Mouse (Mus musculus): ENCODE data around the gene Mctp2. TPM values are rescaled to one million over a fixed set of nuclear protein-coding genes. Genes with fewer than 3 reads are reported as not detected.

Mctp2 gene
- polyA plus RNA-seq, 1 experiment from 2014 or later: 0.34 TPM

DNA sequence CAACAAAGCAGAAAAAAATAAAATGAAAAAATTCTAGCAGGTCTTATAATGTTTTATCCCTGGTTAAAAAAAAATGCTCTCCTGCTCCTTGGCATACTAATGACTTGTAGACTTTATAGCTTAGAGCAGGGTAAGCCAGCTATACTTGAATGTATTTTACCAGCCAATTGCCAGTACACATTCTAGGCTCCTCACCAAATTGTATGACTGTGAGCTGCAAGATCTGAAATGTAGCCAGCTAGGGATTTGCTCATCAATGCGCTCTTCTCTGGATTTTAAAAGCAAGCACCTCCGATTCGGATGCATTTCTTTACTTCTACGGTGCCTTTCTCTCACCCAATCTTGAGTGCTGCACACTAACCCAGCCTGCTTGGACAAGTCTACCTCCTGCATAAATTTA lies 167.7 kb downstream of the Mctp2 start:
- H3K9me3 ChIP-seq (replicated peaks; ENCODE audit: control insufficient read depth, low read length, poor library complexity, severe bottlenecking): no peaks in the 10 kb centered on the region
- ATAC-seq: no peak
- no peaks in the 10 kb centered on the region for H3K27me3 ChIP-seq (ENCODE audit: control insufficient read depth, insufficient read depth, low read depth, low read length)
- no peak overlapping the region for H3K27ac ChIP-seq (ENCODE audit: low read length)
- no peak overlapping the region for H3K4me2 ChIP-seq (ENCODE audit: low read length)
- no peaks in the 10 kb centered on the region for H3K4me1 ChIP-seq (ENCODE audit: control insufficient read depth, insufficient read depth, low read length)
- no peak overlapping the region for H3K9ac ChIP-seq (ENCODE audit: low read depth, low read length)
- no peaks in the 10 kb centered on the region for H3K36me3 ChIP-seq (ENCODE audit: control insufficient read depth, insufficient read depth, low read length)
- no peak overlapping the region for H3K4me3 ChIP-seq (ENCODE audit: low read depth, low read length)
- WGBS: 88% methylated on average over 4 of the region's 4 CpGs

DNA sequence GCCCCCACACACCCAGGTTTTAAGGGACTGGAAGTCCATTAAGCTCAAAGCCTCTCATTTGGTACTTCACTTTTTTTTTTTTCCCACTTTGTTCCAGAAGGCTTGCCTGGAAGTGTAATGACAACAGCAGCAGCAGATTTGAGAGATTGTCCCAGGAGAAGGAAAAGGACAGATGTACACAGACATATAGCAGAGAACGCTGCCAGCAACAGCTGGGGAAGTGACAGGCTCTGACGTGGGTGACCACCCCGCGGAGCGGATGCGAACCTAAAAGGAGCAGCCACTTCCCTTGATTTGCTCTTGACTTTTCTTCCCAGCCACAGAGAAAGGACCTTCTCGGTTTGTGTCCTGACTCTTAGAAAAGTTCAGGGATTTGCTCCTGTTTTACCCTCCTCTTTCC lies 185.4 kb downstream of the Mctp2 start:
- no peaks in the 10 kb centered on the region for H3K27me3 ChIP-seq (ENCODE audit: control insufficient read depth, insufficient read depth, low read depth, low read length)
- H3K36me3 ChIP-seq (ENCODE audit: control insufficient read depth, insufficient read depth, low read length): no peaks in the 10 kb centered on the region
- H3K9me3 ChIP-seq (replicated peaks; ENCODE audit: control insufficient read depth, low read length, poor library complexity, severe bottlenecking): no peaks in the 10 kb centered on the region
- WGBS: 68% methylated on average over 7 of the region's 7 CpGs
- H3K4me1 ChIP-seq (ENCODE audit: control insufficient read depth, insufficient read depth, low read length): no peaks in the 10 kb centered on the region
- H3K4me2 ChIP-seq (ENCODE audit: low read length): no peak overlapping the region
- no peak for ATAC-seq
- no peak overlapping the region for H3K27ac ChIP-seq (ENCODE audit: low read length)
- H3K9ac ChIP-seq (ENCODE audit: low read depth, low read length): no peak overlapping the region
- H3K4me3 ChIP-seq (ENCODE audit: low read depth, low read length): no peak overlapping the region

DNA sequence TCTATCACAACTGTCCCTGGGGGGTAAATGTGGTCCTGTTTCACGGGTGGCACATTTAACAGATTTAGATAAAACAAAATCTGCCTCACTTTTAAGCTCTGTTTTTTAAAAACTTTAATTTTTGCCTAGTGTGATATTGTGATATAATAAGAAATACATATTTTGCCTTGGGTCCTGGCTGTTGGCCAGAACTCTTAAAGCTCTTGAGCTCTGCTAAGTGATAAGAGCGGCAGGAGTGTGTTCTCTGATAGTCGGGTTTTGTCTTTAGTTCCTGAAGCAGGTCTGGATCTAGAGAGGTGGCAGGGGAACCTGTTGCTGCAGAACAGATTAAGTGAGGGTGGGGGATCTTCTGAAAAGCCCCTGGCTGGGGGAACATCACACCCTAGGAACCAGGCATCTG lies 186.7 kb downstream of the Mctp2 start:
- Histone ChIP-seq H3K4me1 (ENCODE audit: control insufficient read depth, insufficient read depth, low read length) (no peaks in the 10 kb centered on the region), H3K27me3 (ENCODE audit: control insufficient read depth, insufficient read depth, low read depth, low read length) (no peaks in the 10 kb centered on the region), H3K36me3 (ENCODE audit: control insufficient read depth, insufficient read depth, low read length) (no peaks in the 10 kb centered on the region), H3K9me3 (replicated peaks; ENCODE audit: control insufficient read depth, low read length, poor library complexity, severe bottlenecking) (no peaks in the 10 kb centered on the region), H3K4me3 (ENCODE audit: low read depth, low read length) (no peak overlapping the region), H3K9ac (ENCODE audit: low read depth, low read length) (no peak overlapping the region), H3K27ac (ENCODE audit: low read length) (no peak overlapping the region), H3K4me2 (ENCODE audit: low read length) (no peak overlapping the region)
- no peak for ATAC-seq
- 93% methylated on average over 3 of the region's 3 CpGs for WGBS

DNA sequence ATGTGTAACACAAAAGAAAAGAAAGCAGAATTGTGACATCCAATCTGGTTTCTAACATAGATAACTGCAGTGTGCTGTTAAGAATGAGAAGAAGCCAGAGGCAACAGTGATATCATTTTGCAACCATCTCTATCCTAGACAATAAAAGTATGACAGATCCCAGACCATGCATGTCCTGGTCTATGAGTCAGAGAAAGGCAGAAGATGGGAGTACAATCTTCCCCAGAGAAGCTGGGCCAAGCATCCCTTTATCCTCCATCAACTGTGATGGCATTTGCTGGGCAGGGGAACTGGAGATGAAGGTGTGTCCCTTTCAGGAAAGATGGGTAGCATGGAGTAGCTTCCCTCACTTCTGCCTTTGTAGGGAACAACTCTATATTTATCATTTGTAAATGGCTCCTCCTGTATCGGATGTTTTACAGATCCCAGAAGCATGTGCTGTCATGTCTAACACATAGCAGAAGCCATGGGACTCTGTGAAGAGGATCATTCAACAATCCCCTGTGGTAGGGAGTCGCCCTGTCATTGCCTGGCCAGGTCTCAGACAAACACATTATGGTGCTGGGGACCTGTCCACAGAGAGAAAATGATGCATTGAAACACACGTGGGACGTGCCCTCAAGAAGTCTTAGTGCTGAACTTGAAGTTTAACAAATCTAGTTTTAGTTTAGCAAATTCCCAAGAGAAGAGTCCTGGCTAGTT lies 188.9 kb downstream of the Mctp2 start:
- H3K36me3 ChIP-seq (ENCODE audit: control insufficient read depth, insufficient read depth, low read length): no peaks in the 10 kb centered on the region
- no peak overlapping the region for H3K27ac ChIP-seq (ENCODE audit: low read length)
- ATAC-seq: no peak
- no peak overlapping the region for H3K4me2 ChIP-seq (ENCODE audit: low read length)
- no peak overlapping the region for H3K4me3 ChIP-seq (ENCODE audit: low read depth, low read length)
- H3K4me1 ChIP-seq (ENCODE audit: control insufficient read depth, insufficient read depth, low read length): no peaks in the 10 kb centered on the region; the same call in 1 of the 2 replicates
- no peaks in the 10 kb centered on the region for H3K27me3 ChIP-seq (ENCODE audit: control insufficient read depth, insufficient read depth, low read depth, low read length)
- no peaks in the 10 kb centered on the region for H3K9me3 ChIP-seq (replicated peaks; ENCODE audit: control insufficient read depth, low read length, poor library complexity, severe bottlenecking)
- 84% methylated on average over 4 of the region's 4 CpGs for WGBS
- H3K9ac ChIP-seq (ENCODE audit: low read depth, low read length): no peak overlapping the region

DNA sequence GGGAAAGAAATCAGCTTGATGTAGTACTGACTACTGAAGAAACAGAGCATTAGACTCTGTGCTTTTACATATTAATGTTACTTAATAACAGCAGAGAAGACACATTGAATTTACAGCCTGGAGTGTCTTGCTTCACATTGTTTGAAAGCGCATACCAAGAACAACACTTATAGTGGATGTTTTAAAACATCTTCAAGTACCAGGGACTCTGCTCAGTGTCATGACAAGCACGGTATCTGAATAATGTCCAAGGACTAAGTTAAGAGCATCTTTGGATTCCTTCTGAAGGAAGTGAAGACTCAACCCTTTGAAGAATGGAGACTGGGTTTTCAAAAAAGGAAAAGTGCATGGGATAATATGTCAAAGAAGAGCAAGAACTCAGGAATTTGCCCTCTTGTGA lies 191.3 kb downstream of the Mctp2 start:
- no peak for ATAC-seq
- 96% methylated on average over 2 of the region's 2 CpGs for WGBS

DNA sequence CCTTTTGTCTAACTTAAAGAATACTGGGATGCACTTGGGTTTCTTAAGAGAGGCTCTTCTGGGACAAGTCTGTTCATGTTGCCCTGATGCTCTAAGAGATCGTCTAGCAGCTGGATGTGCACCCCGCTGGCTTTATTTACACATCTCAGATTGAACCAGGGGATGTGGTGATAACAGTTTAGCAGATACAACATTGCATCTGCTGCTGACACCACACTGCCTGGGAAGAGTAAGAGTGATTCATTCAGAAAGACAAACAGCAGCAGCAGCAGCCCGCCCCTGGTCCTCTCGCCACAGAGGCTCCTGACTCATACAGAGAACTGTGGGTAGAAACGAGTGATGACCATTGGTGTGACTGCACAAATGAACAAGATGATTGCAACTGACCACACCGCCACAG lies 195.8 kb downstream of the Mctp2 start:
- Histone ChIP-seq H3K4me1 (ENCODE audit: control insufficient read depth, insufficient read depth, low read length) (no peaks in the 10 kb centered on the region; the same call in 1 of the 2 replicates), H3K4me2 (ENCODE audit: low read length) (no peak overlapping the region), H3K4me3 (ENCODE audit: low read depth, low read length) (no peak overlapping the region), H3K27ac (ENCODE audit: low read length) (no peak overlapping the region), H3K27me3 (ENCODE audit: control insufficient read depth, insufficient read depth, low read depth, low read length) (no peaks in the 10 kb centered on the region), H3K9me3 (replicated peaks; ENCODE audit: control insufficient read depth, low read length, poor library complexity, severe bottlenecking) (no peaks in the 10 kb centered on the region), H3K36me3 (ENCODE audit: control insufficient read depth, insufficient read depth, low read length) (no peaks in the 10 kb centered on the region), H3K9ac (ENCODE audit: low read depth, low read length) (no peak overlapping the region)
- WGBS: 66% methylated on average over 6 of the region's 6 CpGs
- ATAC-seq: no peak

More for the DNA sequence above, 191.3 kb downstream of the Mctp2 start:
- no peak overlapping the region for H3K9ac ChIP-seq (ENCODE audit: low read depth, low read length)
- no peak overlapping the region for H3K4me3 ChIP-seq (ENCODE audit: low read depth, low read length)
- no peaks in the 10 kb centered on the region for H3K9me3 ChIP-seq (replicated peaks; ENCODE audit: control insufficient read depth, low read length, poor library complexity, severe bottlenecking)
- no peak overlapping the region for H3K4me2 ChIP-seq (ENCODE audit: low read length)
- H3K4me1 ChIP-seq (ENCODE audit: control insufficient read depth, insufficient read depth, low read length): no peaks in the 10 kb centered on the region; the same call in 1 of the 2 replicates
- no peaks in the 10 kb centered on the region for H3K27me3 ChIP-seq (ENCODE audit: control insufficient read depth, insufficient read depth, low read depth, low read length)
- no peaks in the 10 kb centered on the region for H3K36me3 ChIP-seq (ENCODE audit: control insufficient read depth, insufficient read depth, low read length)
- no peak overlapping the region for H3K27ac ChIP-seq (ENCODE audit: low read length)

DNA sequence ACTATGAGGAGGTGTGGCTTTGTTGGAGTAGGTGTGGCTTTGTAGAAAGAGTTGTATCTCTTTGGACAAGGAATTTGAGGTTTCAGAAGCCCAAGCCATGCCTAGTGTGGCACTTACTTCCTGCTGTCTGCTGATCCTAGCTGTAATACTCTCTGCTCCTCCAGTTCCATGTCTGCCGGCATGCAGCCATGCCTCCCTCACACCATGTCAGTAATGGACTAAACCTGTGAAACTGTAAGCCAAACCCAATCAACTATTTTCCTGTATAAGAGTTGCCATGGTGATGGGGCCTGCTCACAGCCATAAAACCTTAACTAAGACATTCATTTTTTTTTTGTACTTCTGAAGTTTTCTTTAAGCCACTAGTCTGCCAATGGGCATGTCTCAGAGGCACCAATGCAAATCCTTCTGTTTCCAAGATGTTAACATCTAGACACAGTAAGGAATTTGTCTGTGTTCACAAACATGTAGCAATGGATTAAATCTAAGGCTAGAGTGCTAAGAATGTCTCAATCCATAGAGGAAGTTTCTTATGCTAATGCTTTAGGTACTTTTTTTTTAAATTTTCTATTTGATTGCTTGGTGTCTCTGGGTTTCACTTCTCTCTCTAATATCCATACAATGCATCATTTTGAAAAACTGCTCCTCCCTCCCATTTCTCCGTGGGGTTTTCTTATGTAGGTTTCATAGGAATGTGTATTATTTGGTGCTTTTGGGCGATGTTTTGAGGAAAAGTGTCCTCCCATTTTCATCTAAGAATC lies 197.6 kb downstream of the Mctp2 start:
- Histone ChIP-seq H3K27ac (ENCODE audit: low read length) (no peak overlapping the region), H3K27me3 (ENCODE audit: control insufficient read depth, insufficient read depth, low read depth, low read length) (no peaks in the 10 kb centered on the region), H3K9ac (ENCODE audit: low read depth, low read length) (no peak overlapping the region), H3K4me2 (ENCODE audit: low read length) (no peak overlapping the region), H3K4me3 (ENCODE audit: low read depth, low read length) (no peak overlapping the region), H3K9me3 (replicated peaks; ENCODE audit: control insufficient read depth, low read length, poor library complexity, severe bottlenecking) (no peaks in the 10 kb centered on the region), H3K4me1 (ENCODE audit: control insufficient read depth, insufficient read depth, low read length) (no peaks in the 10 kb centered on the region; the same call in 1 of the 2 replicates), H3K36me3 (ENCODE audit: control insufficient read depth, insufficient read depth, low read length) (no peaks in the 10 kb centered on the region)
- ATAC-seq: no peak
- 83% methylated on average over 3 of the region's 3 CpGs for WGBS

DNA sequence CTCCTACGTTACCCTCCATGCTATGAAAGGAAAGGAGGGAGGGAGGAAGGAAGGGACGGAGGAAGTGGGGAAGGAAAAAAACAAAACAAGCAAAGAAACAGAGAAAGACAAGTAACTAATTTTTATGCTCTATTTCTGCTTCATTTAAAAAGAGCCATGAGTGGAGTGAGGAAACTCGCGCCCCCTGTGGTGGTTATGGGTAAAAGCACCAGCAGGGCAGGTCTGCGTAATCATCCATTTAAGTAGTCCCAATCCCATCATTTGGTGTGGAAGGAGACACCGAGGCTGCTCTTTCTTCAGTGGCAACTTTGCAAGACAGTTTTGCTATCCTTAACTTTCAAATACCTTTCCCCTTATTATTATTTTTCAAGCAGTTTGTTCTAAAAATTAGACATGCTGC lies 202.2 kb downstream of the Mctp2 start:
- Histone ChIP-seq H3K4me1 (ENCODE audit: control insufficient read depth, insufficient read depth, low read length) (no peaks in the 10 kb centered on the region), H3K9me3 (replicated peaks; ENCODE audit: control insufficient read depth, low read length, poor library complexity, severe bottlenecking) (no peaks in the 10 kb centered on the region), H3K27ac (ENCODE audit: low read length) (no peak overlapping the region), H3K36me3 (ENCODE audit: control insufficient read depth, insufficient read depth, low read length) (no peaks in the 10 kb centered on the region), H3K4me3 (ENCODE audit: low read depth, low read length) (no peak overlapping the region), H3K9ac (ENCODE audit: low read depth, low read length) (no peak overlapping the region), H3K4me2 (ENCODE audit: low read length) (no peak overlapping the region), H3K27me3 (ENCODE audit: control insufficient read depth, insufficient read depth, low read depth, low read length) (no peaks in the 10 kb centered on the region)
- ATAC-seq: no peak
- 42% methylated on average over 6 of the region's 6 CpGs for WGBS

DNA sequence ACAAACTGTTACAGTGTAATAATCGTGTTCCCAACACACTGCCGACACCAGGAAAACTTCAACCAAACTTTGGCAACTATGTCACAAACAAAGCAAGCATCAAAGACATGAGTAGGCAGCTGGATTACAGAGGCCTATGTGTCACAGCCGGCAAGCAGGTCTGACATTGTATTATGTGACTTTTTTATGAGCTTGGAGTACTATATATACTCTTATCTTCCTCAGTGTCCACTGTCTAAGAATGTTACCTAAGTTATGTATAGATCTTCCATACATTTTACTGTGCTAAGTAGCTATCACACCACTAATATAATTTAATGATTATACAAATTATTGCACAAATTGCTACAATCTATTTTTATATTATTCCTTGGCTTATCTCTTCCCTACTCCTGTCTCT lies 202.8 kb downstream of the Mctp2 start:
- no peak overlapping the region for H3K4me2 ChIP-seq (ENCODE audit: low read length)
- H3K4me1 ChIP-seq (ENCODE audit: control insufficient read depth, insufficient read depth, low read length): no peaks in the 10 kb centered on the region
- no peak for ATAC-seq
- WGBS: 82% methylated on average over 3 of the region's 3 CpGs
- no peak overlapping the region for H3K27ac ChIP-seq (ENCODE audit: low read length)
- H3K36me3 ChIP-seq (ENCODE audit: control insufficient read depth, insufficient read depth, low read length): no peaks in the 10 kb centered on the region
- no peaks in the 10 kb centered on the region for H3K9me3 ChIP-seq (replicated peaks; ENCODE audit: control insufficient read depth, low read length, poor library complexity, severe bottlenecking)
- no peak overlapping the region for H3K9ac ChIP-seq (ENCODE audit: low read depth, low read length)
- H3K4me3 ChIP-seq (ENCODE audit: low read depth, low read length): no peak overlapping the region
- H3K27me3 ChIP-seq (ENCODE audit: control insufficient read depth, insufficient read depth, low read depth, low read length): no peaks in the 10 kb centered on the region

Data from midbrain, embryonic 16.5 days (tissue).